Mouse (Mus musculus) thymus, adult 2 months (tissue): ENCODE data around the gene Hist2h2ab.
A peak's percentile ranks its signal among the peaks of the same experiment; 100 is the strongest.
"Not testable (repeated sequence)": the region's sequence is repeated elsewhere in the genome, so short reads cannot be mapped to it uniquely, and the experiment has no call there.

Experiments used
- CTCF ChIP-seq: fragments of 200-500 bp; IDR thresholded peaks from 2 replicates; pipeline ENCODE4 v1.5.1; 2012; ENCODE audit warnings: mild to moderate bottlenecking, control low read depth, low read length, moderate library complexity, borderline replicate concordance; ENCODE audit not compliant: control insufficient read depth, poor library complexity, insufficient read depth; ENCODE audit errors: extremely low read depth
- POLR2A ChIP-seq: fragments of 200-500 bp; IDR thresholded peaks from 2 replicates; pipeline ENCODE4 v1.6.1; 2012; ENCODE audit warnings: mild to moderate bottlenecking, low read length, control low read depth, moderate library complexity; ENCODE audit not compliant: control insufficient read depth, poor library complexity, insufficient read depth; ENCODE audit errors: extremely low read depth

DNA sequence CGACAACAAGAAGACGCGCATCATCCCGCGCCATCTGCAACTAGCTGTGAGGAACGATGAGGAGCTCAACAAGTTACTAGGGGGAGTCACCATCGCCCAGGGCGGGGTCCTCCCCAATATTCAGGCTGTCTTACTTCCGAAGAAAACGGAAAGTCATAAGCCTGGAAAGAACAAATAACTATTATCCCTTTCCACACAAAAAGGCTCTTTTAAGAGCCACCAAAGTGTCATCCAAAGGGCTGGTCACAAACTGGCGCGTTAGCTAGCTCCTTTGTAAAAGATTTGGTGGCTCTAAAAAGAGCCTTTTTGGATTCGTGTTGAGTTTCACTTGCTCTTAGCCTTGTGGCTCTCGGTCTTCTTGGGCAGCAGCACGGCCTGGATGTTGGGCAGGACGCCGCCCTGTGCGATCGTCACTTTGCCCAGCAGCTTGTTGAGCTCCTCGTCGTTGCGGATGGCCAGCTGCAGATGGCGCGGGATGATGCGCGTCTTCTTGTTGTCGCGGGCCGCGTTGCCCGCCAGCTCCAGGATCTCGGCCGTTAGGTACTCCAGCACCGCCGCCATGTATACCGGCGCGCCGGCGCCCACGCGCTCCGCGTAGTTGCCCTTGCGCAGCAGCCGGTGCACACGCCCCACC lies 583 bp downstream of the Hist2h2ab start:
- TF ChIP-seq POLR2A, result peak; percentile 77
- not testable (repeated sequence) for TF ChIP-seq CTCF
